Mouse (Mus musculus): ENCODE results near the gene Aldh4a1. TPM values are rescaled to one million over a fixed set of nuclear protein-coding genes. Genes with fewer than 3 reads are reported as not detected.

Gene Aldh4a1
- polyA plus RNA-seq, 1 experiment, result 12.0 TPM

GRCm38 (mm10) chr4:139631569-139632253 is 9.0 kb downstream of the Aldh4a1 start:
- Histone ChIP-seq H3K36me3 (ENCODE audit: control insufficient read depth, insufficient read depth) (no peaks in the 10 kb centered on the region), H3K79me2 (ENCODE audit: control insufficient read depth, insufficient read depth) (no peaks in the 10 kb centered on the region), H3K4me2 (ENCODE audit: low read depth) (no peak overlapping the region), H3ac (ENCODE audit: control insufficient read depth, insufficient read length) (no peak overlapping the region), H3K4me3 (no peak overlapping the region), H3K27me3 (ENCODE audit: control insufficient read depth, insufficient read depth, insufficient read length) (no peaks in the 10 kb centered on the region)
- TF ChIP-seq MYOG (IDR thresholded peaks at IDR 0.05; ENCODE audit: control insufficient read depth in 1 of 3, insufficient read depth in 1 of 3, insufficient read length in 2 of 3, low read depth in 2 of 3) (no peak), E2F4 (IDR thresholded peaks at IDR 0.05; ENCODE audit: insufficient read depth) (no peak), MAX (IDR thresholded peaks at IDR 0.05; ENCODE audit: low read depth) (no peak), POLR2AphosphoS2 (IDR thresholded peaks at IDR 0.05; ENCODE audit: insufficient read length, low read depth) (no peak), TCF3 (IDR thresholded peaks at IDR 0.05; ENCODE audit: insufficient read length, low read depth) (no peak), MYOD1 (IDR thresholded peaks at IDR 0.05; ENCODE audit: control insufficient read depth in 1 of 3, insufficient read length in 2 of 3, low read depth in 2 of 3) (no peak), POLR2A (IDR thresholded peaks at IDR 0.05; ENCODE audit: insufficient read length, low read depth) (no peak), SRF (IDR thresholded peaks at IDR 0.05; ENCODE audit: control insufficient read depth, insufficient read length, low read depth) (no peak), TCF12 (IDR thresholded peaks at IDR 0.05; ENCODE audit: insufficient read depth, poor library complexity, severe bottlenecking) (no peak), REST (IDR thresholded peaks at IDR 0.05; ENCODE audit: insufficient read depth, insufficient read length) (no peak), CEBPB (IDR thresholded peaks at IDR 0.05; ENCODE audit: insufficient read depth, poor library complexity, severe bottlenecking) (no peak), USF1 (IDR thresholded peaks at IDR 0.05; ENCODE audit: low read depth) (no peak)

- TF ChIP-seq POLR2A (IDR thresholded peaks at IDR 0.05; ENCODE audit: insufficient read length, low read depth) (no peak), TCF12 (IDR thresholded peaks at IDR 0.05; ENCODE audit: insufficient read depth, poor library complexity, severe bottlenecking) (no peak), USF1 (IDR thresholded peaks at IDR 0.05; ENCODE audit: low read depth) (no peak), SRF (IDR thresholded peaks at IDR 0.05; ENCODE audit: control insufficient read depth, insufficient read length, low read depth) (no peak), POLR2AphosphoS2 (IDR thresholded peaks at IDR 0.05; ENCODE audit: insufficient read length, low read depth) (no peak), MAX (IDR thresholded peaks at IDR 0.05; ENCODE audit: low read depth) (no peak)
- no peak overlapping the region for H3K4me3 ChIP-seq
- no peak overlapping the region for H3ac ChIP-seq (ENCODE audit: control insufficient read depth, insufficient read length)
- no peaks in the 10 kb centered on the region for H3K27me3 ChIP-seq (ENCODE audit: control insufficient read depth, insufficient read depth, insufficient read length)
- H3K36me3 ChIP-seq (ENCODE audit: control insufficient read depth, insufficient read depth), result no peaks in the 10 kb centered on the region
- no peaks in the 10 kb centered on the region for H3K79me2 ChIP-seq (ENCODE audit: control insufficient read depth, insufficient read depth)
- no peak overlapping the region for H3K4me2 ChIP-seq (ENCODE audit: low read depth)
Observed at GRCm38 (mm10) chr4:139632254-139632580, 9.6 kb downstream of the Aldh4a1 start.

DNA sequence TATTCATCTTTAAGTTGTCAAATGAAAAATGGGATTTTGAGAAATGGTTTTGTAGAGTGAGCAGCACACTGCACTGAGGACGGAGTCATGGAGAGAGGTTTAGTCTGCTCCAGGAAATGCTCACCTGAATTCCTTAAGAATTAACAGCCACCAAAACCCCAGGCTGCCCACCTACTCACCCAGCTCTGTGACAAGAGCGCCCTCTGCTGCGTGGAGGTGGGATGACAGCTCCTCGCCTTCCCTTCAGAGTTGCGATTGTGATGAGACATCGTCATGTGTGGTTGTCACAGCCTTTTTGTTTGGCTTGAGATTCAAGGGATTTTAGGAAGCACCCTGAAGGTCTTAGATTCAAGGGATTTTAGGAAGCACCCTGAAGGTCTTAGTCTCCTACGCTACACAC is 13.7 kb downstream of the Aldh4a1 start:
- TF ChIP-seq REST (IDR thresholded peaks at IDR 0.05; ENCODE audit: insufficient read depth, insufficient read length) (no peak), E2F4 (IDR thresholded peaks at IDR 0.05; ENCODE audit: insufficient read depth) (no peak), POLR2AphosphoS2 (IDR thresholded peaks at IDR 0.05; ENCODE audit: insufficient read length, low read depth) (no peak), USF1 (IDR thresholded peaks at IDR 0.05; ENCODE audit: low read depth) (no peak), TCF3 (IDR thresholded peaks at IDR 0.05; ENCODE audit: insufficient read length, low read depth) (no peak), CEBPB (IDR thresholded peaks at IDR 0.05; ENCODE audit: insufficient read depth, poor library complexity, severe bottlenecking) (no peak), POLR2A (IDR thresholded peaks at IDR 0.05; ENCODE audit: insufficient read length, low read depth) (no peak), SRF (IDR thresholded peaks at IDR 0.05; ENCODE audit: control insufficient read depth, insufficient read length, low read depth) (no peak), MAX (IDR thresholded peaks at IDR 0.05; ENCODE audit: low read depth) (no peak), MYOG (IDR thresholded peaks at IDR 0.05; ENCODE audit: control insufficient read depth in 1 of 3, insufficient read depth in 1 of 3, insufficient read length in 2 of 3, low read depth in 2 of 3) (no peak), TCF12 (IDR thresholded peaks at IDR 0.05; ENCODE audit: insufficient read depth, poor library complexity, severe bottlenecking) (no peak), MYOD1 (IDR thresholded peaks at IDR 0.05; ENCODE audit: control insufficient read depth in 1 of 3, insufficient read length in 2 of 3, low read depth in 2 of 3) (no peak)
- Histone ChIP-seq H3K27me3 (ENCODE audit: control insufficient read depth, insufficient read depth, insufficient read length) (no peaks in the 10 kb centered on the region), H3K36me3 (ENCODE audit: control insufficient read depth, insufficient read depth) (no peaks in the 10 kb centered on the region), H3K4me2 (ENCODE audit: low read depth) (no peak overlapping the region), H3ac (ENCODE audit: control insufficient read depth, insufficient read length) (no peak overlapping the region), H3K4me3 (no peak overlapping the region), H3K79me2 (ENCODE audit: control insufficient read depth, insufficient read depth) (no peaks in the 10 kb centered on the region)

DNA sequence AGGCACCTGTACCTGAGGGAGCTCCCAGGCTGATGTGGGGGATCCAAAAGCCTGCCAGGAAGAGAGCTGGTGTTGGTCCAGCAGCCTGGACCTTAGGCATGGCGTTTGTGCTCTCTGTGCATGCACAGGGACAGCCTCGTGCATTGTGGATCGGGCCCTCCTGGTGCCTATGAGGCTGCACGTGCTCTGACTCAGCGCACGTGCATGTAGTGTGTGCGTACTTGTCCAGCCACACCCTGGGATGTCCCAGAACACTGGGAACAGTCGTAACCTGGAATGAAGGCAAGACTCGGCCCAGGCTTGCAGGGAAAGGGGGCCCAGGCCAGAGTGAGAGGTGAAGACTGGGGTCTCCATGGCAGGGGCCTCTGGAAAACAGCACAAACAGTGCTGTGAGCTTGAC is 15.2 kb downstream of the Aldh4a1 start:
- Histone ChIP-seq H3K79me2 (ENCODE audit: control insufficient read depth, insufficient read depth) (no peaks in the 10 kb centered on the region), H3ac (ENCODE audit: control insufficient read depth, insufficient read length) (no peak overlapping the region), H3K4me3 (no peak overlapping the region), H3K4me2 (ENCODE audit: low read depth) (no peak overlapping the region), H3K36me3 (ENCODE audit: control insufficient read depth, insufficient read depth) (no peaks in the 10 kb centered on the region), H3K27me3 (ENCODE audit: control insufficient read depth, insufficient read depth, insufficient read length) (no peaks in the 10 kb centered on the region)
- TF ChIP-seq SRF (IDR thresholded peaks at IDR 0.05; ENCODE audit: control insufficient read depth, insufficient read length, low read depth) (no peak), TCF3 (IDR thresholded peaks at IDR 0.05; ENCODE audit: insufficient read length, low read depth) (no peak), MAX (IDR thresholded peaks at IDR 0.05; ENCODE audit: low read depth) (no peak), POLR2AphosphoS2 (IDR thresholded peaks at IDR 0.05; ENCODE audit: insufficient read length, low read depth) (no peak), CEBPB (IDR thresholded peaks at IDR 0.05; ENCODE audit: insufficient read depth, poor library complexity, severe bottlenecking) (no peak), MYOG (IDR thresholded peaks at IDR 0.05; ENCODE audit: control insufficient read depth in 1 of 3, insufficient read depth in 1 of 3, insufficient read length in 2 of 3, low read depth in 2 of 3) (no peak), TCF12 (IDR thresholded peaks at IDR 0.05; ENCODE audit: insufficient read depth, poor library complexity, severe bottlenecking) (no peak), USF1 (IDR thresholded peaks at IDR 0.05; ENCODE audit: low read depth) (no peak), MYOD1 (IDR thresholded peaks at IDR 0.05; ENCODE audit: control insufficient read depth in 1 of 3, insufficient read length in 2 of 3, low read depth in 2 of 3) (no peak), REST (IDR thresholded peaks at IDR 0.05; ENCODE audit: insufficient read depth, insufficient read length) (no peak), POLR2A (IDR thresholded peaks at IDR 0.05; ENCODE audit: insufficient read length, low read depth) (no peak)
